Mouse (Mus musculus): Measurements from ENCODE around the gene Galr2.

DNA sequence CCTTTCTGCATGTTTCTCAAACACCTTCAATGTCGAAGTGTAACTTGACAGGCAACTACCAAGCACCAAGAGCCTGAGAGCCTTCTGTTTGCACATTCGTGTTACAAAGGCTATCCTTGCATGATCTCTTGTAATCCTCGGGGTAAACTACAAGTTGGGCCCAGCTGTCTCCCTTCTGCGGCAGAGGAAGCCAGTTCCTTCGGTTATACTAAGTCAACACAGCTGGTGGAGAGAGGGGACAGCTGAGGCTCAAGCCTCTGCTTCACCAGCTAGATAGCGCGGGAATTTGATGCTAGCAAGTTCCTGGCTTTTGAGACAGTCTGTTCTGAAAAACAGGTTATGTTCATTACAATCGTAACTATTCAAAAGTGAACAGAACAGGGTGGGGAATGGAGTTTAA lies 31.6 kb downstream of the Galr2 start:
- TF ChIP-seq CTCF (IDR thresholded peaks at IDR 0.05; ENCODE audit: low read depth, low read length): no peak
- no peak for TF ChIP-seq POLR2A (IDR thresholded peaks at IDR 0.05; ENCODE audit: borderline replicate concordance, low read depth, low read length)

Data from bone marrow macrophage, adult 2 months (primary cell).